Mouse (Mus musculus) heart, postnatal 36 days (tissue): ENCODE measurements at regions not wholly inside any gene's neighbourhood (a gene's known extent, or its start where the extent isn't known, plus 50 kb on each side); places are given as distances from the start of the nearest gene placed in this dataset.
A peak's percentile ranks its signal among the peaks of the same experiment; 100 is the strongest.

ENCODE experiments used
- DNase-seq, 2 experiments: peaks; one replicate each; pipeline ENCODE4 v3.0.0; 2021 to 2022
- intact Hi-C: fragments of 180-260 bp; cut with DNase I; formaldehyde crosslinking; loops from one replicate; pipeline ENCODE4 v1.15.1; 2025
- microRNA-seq, 2 experiments: library from miRNA; unstranded; fragments of <30 nt; microRNA quantifications; one replicate each; pipeline ENCODE4 v1.2.0; 2021; ENCODE audit warnings: borderline number of aligned reads in 2 of 2

DNA sequence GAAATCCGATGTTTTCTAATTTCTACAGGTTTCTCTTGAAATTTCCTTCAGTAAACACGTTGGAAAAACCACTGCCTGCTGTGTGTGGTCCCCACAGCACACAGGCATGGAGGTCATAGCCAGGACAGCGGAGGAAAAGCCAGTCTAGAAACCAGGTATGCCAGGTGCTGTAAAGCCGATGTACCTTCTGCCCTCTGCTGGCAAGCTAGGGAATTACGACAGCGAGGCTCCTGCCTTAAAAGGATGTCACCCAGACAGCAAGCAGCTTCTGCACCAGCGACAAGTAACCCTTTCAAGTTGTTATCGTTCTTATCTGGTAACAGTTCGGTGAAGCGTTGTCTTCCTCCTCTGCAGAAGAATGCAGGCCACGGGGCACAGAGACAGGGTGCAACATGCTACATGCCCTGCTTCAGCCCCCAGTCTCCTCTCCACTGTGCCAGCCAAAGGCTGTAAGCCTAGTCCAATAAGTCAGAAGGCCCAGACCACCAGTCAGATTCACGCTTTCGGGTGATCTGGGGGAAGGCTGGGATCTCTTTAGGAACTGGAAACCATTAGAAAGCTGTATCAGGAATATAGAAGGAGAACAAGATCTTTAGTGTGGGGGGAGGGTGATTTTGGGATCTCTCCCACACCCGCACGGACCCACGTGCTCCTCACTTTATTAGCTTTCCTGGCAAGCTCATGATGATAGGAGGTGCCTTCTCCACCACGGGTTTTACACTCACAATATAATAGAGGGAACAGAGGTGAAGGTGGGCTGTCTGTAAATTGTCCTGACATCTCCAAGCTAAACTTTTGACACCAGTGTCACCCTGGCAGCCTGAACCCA, 79.9 kb upstream of the Elac2 start:
- peak; percentile 52 to 72 for DNase-seq
- intact Hi-C loops, result loop anchor here (5.0 kb wide), 1 partner anchor 977 kb away; the partner anchor contains the start of gene Hs3st3b1

DNA sequence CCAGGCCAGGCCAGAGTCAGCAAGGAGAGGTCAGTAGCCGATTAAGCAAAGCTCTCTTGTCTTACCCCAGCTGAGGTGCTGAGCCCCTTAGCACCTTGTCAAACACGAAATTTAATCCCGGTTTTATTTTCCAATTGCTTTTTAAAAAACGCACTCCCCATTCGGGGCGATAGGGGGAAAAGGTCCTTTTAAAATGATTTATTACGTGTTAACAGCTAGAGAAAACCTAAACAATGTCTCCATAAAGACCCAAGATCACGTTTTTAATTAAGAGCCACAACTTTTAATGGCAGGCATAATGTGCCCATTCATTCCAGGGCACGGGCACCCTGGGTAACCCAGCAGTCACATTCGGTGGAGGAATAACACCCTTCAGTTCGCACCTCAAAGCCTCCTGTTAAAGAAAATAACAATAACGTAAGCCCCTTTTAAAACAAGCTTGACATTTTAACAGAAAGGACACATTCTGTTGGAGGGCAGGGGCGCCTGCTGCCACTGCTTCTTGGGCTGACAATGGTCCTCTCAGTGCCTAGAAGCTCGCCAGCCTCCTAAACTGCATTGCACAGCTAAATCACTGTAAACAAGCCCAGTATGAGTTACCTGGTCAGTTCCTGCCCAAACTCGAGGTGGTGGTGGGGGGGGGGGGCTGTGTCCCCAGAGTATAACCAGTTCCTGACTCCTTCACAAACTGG, 79.1 kb upstream of the Elac2 start:
- intact Hi-C loops, result loop anchor here (1.0 to 5.0 kb wide), 2 partner anchors 977 to 1495 kb away; partner anchors contain the start of gene Hs3st3b1
- no peak for DNase-seq

DNA sequence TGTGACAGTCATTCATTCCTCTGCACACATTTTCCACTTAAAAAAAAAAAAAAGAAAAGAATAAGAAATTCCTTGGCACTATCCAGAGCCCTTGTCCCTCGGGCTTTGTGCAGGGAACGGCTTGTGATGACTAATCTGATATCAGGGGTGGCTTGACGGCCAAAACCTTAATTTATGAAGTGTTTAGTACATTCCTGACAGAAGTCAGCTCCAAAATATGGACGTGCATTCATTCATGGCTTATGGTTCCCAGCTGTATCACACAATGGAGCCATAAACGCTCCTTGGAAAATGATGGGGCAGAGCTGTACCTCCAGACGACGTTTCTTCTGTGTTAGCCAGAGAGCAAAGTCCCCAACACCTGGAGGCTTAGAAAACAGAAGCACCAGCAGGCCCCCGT, 62.1 kb upstream of the Elac2 start:
- peak; percentile 7 to 9 for DNase-seq
- intact Hi-C loops, result no loop called here

DNA sequence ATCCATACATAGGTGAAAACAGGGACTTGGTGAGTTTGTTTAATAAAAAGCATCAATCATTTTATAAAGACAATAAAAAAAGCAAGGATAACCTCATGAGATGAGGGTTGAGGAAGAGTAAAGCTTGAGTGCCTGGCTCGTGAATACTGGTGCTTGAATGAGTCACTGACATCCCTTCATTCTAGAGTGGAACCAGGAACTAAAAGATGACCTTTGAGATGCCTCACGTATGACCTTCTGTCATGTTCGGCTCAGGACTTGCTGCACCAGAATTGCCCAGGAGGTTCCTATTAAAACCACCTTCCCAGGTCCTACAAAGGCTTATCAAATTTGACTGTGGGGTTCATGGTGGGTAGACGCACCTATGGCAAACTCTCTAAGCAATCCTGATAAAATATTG, 61.5 kb upstream of the Elac2 start:
- DNase-seq, result no peak
- intact Hi-C loops, result no loop called here

DNA sequence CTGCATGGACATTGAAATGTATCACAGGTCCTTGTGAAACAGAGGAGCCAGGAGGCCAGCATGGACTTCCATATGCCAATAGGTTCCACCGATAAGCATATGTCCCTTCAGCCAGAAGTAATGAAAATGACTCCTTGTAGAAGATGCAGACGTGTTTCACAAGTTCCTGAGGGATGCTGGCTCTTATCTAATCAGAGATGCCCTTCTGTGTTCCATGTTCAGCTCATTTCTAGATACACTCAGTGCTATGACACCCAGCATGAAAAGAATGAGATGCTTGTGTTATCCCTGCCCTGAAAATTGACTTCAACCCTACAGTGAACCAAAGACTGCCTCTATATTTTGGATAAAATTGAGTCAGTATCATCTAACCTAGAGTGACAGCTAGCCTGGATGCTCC, 53.8 kb upstream of the Elac2 start:
- no peak for DNase-seq
- intact Hi-C loops, result no loop called here

DNA sequence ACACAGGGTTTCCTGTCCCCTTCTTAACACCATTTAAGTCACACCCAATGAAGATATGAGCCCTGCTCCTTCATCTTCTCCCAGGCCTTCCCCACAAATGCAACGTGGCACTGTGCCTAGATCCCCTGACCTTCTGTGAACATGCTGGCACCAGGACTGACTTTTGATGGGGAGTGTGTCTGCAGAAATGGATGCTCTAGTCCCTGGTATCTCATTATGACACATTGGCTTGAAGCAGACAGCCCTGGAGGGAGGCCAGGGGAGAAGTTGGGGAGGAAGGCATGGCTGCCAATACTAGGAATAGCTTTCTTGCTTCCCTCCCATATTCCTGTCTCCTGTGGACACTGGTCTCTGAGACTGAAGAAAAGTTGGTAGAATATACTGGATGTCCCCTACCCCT, 52.9 kb upstream of the Elac2 start:
- intact Hi-C loops, result no loop called here
- peak; percentile 11 to 19 for DNase-seq

Small RNA genes lying in the stretch of these regions (microRNA-seq; reads per million reads assigned to microRNA genes)
- gene Gm24275, result 0 reads per million in 2 experiments
